Mouse (Mus musculus) heart, embryonic 11.5 days (tissue): Measurements from ENCODE around the gene Cstad. TPM values are rescaled to one million over a fixed set of nuclear protein-coding genes. Genes with fewer than 3 reads are reported as not detected.

ENCODE experiments used
- ATAC-seq: fragments of 200-750 bp; cut with Nextera tagmentation; replicated peaks from 2 replicates; pipeline ENCODE4 v1.8.0; 2017; ENCODE audit warnings: moderate library complexity; ENCODE audit not compliant: insufficient number of reproducible peaks, low FRiP score, low TSS enrichment
- H3K27ac ChIP-seq: fragments of 300-500 bp; sonication (generic); 2 replicates; pipeline ENCODE4 v1.5.1; 2014; ENCODE audit warnings: mild to moderate bottlenecking, low read depth, low read length
- H3K27me3 ChIP-seq: fragments of 300-500 bp; sonication (generic); 2 replicates; pipeline ENCODE4 v1.6.1; 2014; ENCODE audit warnings: mild to moderate bottlenecking, low read length, mixed read lengths; ENCODE audit not compliant: control insufficient read depth, insufficient read depth
- H3K36me3 ChIP-seq: fragments of 300-500 bp; sonication (generic); 2 replicates; pipeline ENCODE4 v1.6.1; 2014; ENCODE audit warnings: mild to moderate bottlenecking, low read length, moderate library complexity, mixed read lengths; ENCODE audit not compliant: control insufficient read depth, insufficient read depth
- H3K4me1 ChIP-seq: fragments of 300-500 bp; sonication (generic); 2 replicates; pipeline ENCODE4 v1.6.1; 2014; ENCODE audit warnings: low read length; ENCODE audit not compliant: control insufficient read depth, insufficient read depth
- H3K4me2 ChIP-seq: fragments of 300-500 bp; sonication (generic); 2 replicates; pipeline ENCODE4 v1.6.1; 2014; ENCODE audit warnings: mild to moderate bottlenecking, moderate library complexity
- H3K4me3 ChIP-seq: fragments of 300-500 bp; sonication (generic); 2 replicates; pipeline ENCODE4 v1.5.1; 2014; ENCODE audit warnings: low read depth, low read length
- H3K9ac ChIP-seq: fragments of 300-500 bp; sonication (generic); 2 replicates; pipeline ENCODE4 v1.6.1; 2014; ENCODE audit warnings: mild to moderate bottlenecking, low read depth, low read length, moderate library complexity
- H3K9me3 ChIP-seq: fragments of 300-500 bp; sonication (generic); replicated peaks from 2 replicates; pipeline ENCODE4 v1.6.1; 2016; ENCODE audit warnings: low read length; ENCODE audit not compliant: control insufficient read depth
- WGBS: fragments of 180-500 bp; shearing (Covaris S2); extraction: QIAGEN DNeasy Blood & Tissue Kit; methylation state at CpG from one replicate; pipeline ENCODE4 v1.1.7; 2014; ENCODE audit not compliant: insufficient replicate concordance; 5-methylcytosine and 5-hydroxymethylcytosine counted together
- polyA plus RNA-seq: library from polyadenylated mRNA; unstranded; fragments of >200 nt; fragmentation: Nextera tagmentation; extraction: Ambion mirVana; gene quantifications from 2 replicates; pipeline ENCODE4 v1.2.1, GENCODE M21; 2014

Gene Cstad
- 1.7 and 2.4 TPM in 2 replicates for polyA plus RNA-seq

DNA sequence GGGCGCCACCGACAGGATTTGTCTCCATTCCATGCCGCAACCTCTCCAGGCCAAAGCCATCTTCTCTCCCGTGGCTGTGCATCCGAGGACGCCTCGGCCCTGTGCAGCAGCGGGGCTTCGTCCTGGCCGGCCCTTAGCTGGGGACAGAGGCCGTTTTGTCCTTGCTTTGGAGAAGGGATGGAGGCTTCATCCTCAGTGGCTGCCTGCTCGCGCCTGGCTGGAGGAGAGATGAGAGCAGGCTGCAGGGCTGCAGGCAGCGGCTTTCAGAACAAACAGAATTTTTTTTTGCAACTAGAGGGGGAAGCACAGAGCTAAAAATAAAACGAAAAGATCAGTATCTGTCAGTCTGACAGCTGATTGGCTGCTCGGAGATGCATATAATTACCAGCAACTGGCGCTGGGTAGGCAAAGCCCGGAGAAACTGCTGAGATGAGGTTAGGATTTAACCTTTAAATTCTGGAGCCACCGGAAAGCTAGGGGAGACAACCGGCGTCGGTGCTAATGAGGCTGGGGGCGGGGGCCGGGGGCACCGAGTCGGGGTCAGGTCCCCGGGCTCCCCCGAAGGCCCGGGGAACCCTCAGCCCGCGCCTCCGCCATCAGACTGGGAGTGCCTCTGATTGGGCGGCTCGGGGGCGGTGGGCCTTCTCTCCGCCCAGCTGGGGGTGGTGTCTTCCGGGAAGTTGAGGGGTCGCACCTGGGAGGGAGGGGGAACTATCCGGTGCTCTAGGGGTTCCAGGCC is at the start of gene Cstad:
Gene Cstad, plus strand, starts transcription at position 400 of the 739 bp plus-strand sequence.
- no peaks in the 10 kb centered on the region for H3K27me3 ChIP-seq
- peak within 1 kb of the TSS; percentile 39 for H3K4me3 ChIP-seq
- peak within 1 kb of the TSS; percentile 81 for H3K9ac ChIP-seq
- no peaks in the 10 kb centered on the region for H3K9me3 ChIP-seq
- peak within 1 kb of the TSS; percentile 96 for H3K27ac ChIP-seq
- under 1% methylated on average over 39 of the region's 39 CpGs for WGBS
- H3K4me1 ChIP-seq: peaks cover 27% of the 10 kb centered on the region
- peak; percentile 41; the same call in 1 of the 2 replicates for ATAC-seq
- no peaks in the 10 kb centered on the region for H3K36me3 ChIP-seq
- H3K4me2 ChIP-seq: peak within 1 kb of the TSS; percentile 78

DNA sequence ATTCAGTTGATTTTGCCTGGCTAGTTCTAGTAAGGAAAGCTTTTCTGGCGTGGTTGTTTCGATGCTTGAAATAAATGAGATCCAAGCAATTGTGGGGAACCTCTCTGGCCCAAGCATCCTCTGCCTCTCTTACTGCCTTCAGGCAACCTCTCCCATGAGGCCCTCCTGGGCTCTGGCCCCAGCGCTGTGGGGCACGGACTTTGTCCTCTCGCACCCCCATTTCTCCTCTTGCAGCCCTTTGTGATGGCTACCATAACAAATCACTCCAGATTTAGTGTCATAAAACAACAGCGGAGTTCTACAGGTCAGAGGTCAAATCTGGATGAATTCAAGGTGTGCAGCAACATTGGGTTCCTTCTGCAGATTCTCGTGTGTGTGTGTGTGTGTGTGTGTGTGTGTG is 49.1 kb upstream of the Cstad start:
- H3K9ac ChIP-seq: no peak overlapping the region
- no peak overlapping the region for H3K27ac ChIP-seq
- ATAC-seq: no peak
- no peaks in the 10 kb centered on the region; the same call in 1 of the 2 replicates for H3K9me3 ChIP-seq
- 77% methylated on average over 7 of the region's 7 CpGs for WGBS
- no peaks in the 10 kb centered on the region for H3K27me3 ChIP-seq
- peaks cover 17% of the 10 kb centered on the region for H3K4me1 ChIP-seq
- H3K4me2 ChIP-seq: peak overlapping the region; percentile 55
- no peak overlapping the region for H3K4me3 ChIP-seq
- H3K36me3 ChIP-seq: no peaks in the 10 kb centered on the region

DNA sequence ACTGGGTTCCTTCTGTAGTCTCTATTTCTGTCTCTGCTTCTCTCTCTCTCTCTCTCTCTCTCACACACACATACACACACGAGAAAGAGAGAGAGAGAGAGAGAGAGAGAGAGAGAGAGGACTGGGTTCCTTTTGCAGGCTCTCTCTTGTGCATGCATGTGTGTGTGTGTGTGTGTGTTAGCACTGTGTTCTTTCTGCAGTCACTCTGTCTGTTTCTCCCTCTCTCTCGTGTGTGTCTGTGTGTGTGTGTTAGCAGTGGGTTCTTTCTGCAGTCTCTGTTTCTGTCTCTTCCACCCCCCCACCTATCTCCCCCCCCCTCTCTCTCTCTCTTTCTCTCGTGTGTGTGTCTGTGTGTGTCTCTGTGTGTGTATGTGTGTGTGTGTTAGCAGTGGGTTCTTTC is 48.6 kb upstream of the Cstad start:
- Histone ChIP-seq H3K9ac (no peak overlapping the region), H3K9me3 (no peaks in the 10 kb centered on the region; the same call in 1 of the 2 replicates), H3K4me2 (no peak overlapping the region), H3K36me3 (no peaks in the 10 kb centered on the region), H3K4me3 (no peak overlapping the region), H3K4me1 (peaks cover 14% of the 10 kb centered on the region), H3K27ac (no peak overlapping the region), H3K27me3 (no peaks in the 10 kb centered on the region)
- no peak for ATAC-seq
- WGBS: 51% methylated on average over 2 of the region's 3 CpGs

DNA sequence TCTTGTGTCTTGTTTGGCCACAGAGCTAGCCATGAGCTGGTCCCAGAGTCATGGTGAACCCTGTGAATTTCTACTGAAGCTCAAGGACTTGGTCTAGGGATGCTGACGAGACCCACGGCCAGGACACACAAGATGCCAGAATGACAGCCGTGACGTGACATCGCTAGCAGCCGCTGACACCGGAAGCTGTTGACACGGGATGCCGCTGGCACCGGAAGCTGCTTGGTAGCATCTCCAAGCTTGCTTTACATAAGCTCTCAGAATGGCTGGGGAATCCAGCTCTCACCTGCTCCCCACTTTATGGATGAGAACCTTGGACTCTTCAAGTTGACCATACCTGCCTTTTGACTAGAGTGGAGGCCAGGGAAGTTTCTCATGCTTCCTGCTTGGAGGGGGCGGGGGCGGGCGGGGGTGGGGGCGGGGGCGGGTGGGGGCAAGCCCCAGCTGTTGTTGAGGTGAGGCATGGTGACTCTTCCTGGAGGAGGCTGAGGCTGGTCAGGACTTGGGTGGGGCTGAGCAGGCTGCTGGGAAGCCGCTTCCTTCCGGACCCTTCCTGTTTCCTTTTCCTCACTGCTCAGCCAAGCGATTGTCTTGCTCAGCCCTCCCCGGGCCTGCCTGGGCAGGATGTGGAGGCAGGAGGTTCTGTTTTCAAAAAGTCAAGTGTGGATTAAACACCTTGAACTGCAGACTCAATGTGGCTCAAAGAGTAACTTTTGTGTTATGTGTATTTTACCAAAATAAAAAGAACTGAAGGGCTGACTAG is 47.2 kb upstream of the Cstad start:
- Histone ChIP-seq H3K27ac (peak overlapping the region; percentile 46), H3K9ac (no peak overlapping the region), H3K9me3 (no peaks in the 10 kb centered on the region; the same call in 1 of the 2 replicates), H3K27me3 (no peaks in the 10 kb centered on the region), H3K4me2 (no peak overlapping the region), H3K4me3 (no peak overlapping the region), H3K36me3 (no peaks in the 10 kb centered on the region), H3K4me1 (peaks cover 7% of the 10 kb centered on the region; the same call in 1 of the 2 replicates)
- ATAC-seq: 0 out of 2 replicates have a peak, but pooled peaks have one; percentile 55
- 64% methylated on average over 19 of the region's 19 CpGs for WGBS

DNA sequence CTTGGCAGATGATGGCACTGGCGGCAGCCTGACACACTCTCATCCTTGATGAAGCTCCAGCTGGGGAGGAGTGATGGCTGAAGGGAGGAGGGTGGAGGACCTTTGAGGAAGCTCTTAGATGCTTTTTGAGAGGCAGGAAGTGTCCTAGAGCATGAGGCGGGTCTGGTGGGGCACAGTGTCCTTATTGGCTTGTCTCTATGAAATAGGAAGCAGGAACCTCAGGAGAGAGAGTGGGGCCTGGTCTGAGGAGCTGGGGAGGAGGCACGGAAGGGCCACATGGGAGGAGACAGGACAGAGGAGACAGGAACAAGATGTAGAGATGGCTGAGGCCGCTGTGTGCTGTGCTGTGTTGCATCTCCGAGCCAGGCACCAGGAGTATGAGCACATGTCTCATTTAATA is 43.3 kb upstream of the Cstad start:
- H3K9me3 ChIP-seq: no peaks in the 10 kb centered on the region; the same call in 1 of the 2 replicates
- no peak for ATAC-seq
- H3K4me3 ChIP-seq: no peak overlapping the region
- H3K36me3 ChIP-seq: no peaks in the 10 kb centered on the region
- 0 out of 2 replicates have a peak overlapping the region, but pooled peaks have one; percentile 34 for H3K9ac ChIP-seq
- WGBS: 69% methylated on average over 5 of the region's 5 CpGs
- H3K27ac ChIP-seq: no peak overlapping the region
- no peaks in the 10 kb centered on the region for H3K4me1 ChIP-seq
- no peaks in the 10 kb centered on the region; the same call in 1 of the 2 replicates for H3K27me3 ChIP-seq
- H3K4me2 ChIP-seq: no peak overlapping the region

DNA sequence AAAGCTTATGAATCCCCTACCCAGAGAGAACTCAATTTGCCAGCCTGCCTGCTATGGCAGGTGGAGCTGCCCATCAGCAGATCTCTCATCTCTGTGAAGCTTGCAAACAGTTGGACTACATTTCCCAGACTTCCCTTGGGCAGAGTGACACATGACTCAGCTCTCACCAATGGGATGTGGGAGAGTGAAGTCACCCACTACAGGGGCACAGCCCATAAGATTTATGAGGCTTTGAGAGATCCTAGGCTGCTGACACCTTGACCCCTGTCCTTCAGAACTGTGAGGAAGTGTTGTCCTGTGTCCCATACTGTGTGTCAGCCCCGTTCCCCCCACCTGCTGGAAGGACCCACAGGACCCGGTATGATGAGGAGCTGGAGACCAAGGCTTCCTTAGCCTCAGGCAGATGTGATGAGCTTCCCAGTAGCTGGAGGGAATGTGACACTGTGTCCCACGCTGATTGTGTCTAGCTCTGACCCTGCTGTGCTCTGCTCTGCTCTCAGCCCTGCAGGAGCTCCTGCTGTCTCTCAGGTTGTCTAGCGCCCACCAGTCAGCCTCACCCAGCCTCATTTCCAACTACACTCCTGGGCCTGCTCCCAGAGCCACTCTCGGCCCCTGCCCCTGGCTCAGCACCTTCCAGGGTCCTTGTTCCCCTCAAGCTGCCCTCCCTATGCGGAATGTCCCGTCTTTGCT is 40.8 kb upstream of the Cstad start:
- 0 out of 2 replicates have a peak, but pooled peaks have one; percentile 47 for ATAC-seq
- H3K4me2 ChIP-seq: peak overlapping the region; percentile 52
- no peaks in the 10 kb centered on the region; the same call in 1 of the 2 replicates for H3K9me3 ChIP-seq

DNA sequence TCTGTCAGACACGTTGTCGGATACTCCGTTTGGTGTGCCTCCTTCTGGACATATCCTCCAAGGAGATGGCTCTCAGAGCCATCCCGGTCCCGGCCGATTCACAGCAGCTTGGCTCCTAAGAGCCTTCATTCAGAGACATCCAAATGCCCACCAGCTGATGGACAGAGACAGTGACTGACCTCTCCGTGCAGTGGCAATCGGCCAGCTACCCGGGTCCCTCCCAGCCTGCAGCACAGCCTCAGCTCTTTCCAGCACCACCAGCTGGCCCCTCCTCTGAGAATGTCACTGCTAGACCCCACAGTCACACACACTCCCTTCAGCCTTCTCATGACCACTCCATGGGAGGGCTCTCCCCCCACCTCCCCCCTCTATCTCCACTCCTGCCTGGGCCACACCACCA is 39.6 kb upstream of the Cstad start:
- Histone ChIP-seq H3K27me3 (no peaks in the 10 kb centered on the region; the same call in 1 of the 2 replicates), H3K4me2 (no peak overlapping the region), H3K27ac (no peak overlapping the region), H3K9ac (no peak overlapping the region), H3K4me1 (no peaks in the 10 kb centered on the region), H3K36me3 (no peaks in the 10 kb centered on the region), H3K9me3 (no peaks in the 10 kb centered on the region), H3K4me3 (no peak overlapping the region)
- 59% methylated on average over 9 of the region's 9 CpGs for WGBS
- ATAC-seq: no peak

More for the DNA sequence above, 40.8 kb upstream of the Cstad start:
- no peaks in the 10 kb centered on the region for H3K36me3 ChIP-seq
- no peaks in the 10 kb centered on the region for H3K4me1 ChIP-seq
- no peak overlapping the region for H3K4me3 ChIP-seq
- WGBS: 49% methylated on average over 7 of the region's 7 CpGs
- H3K9ac ChIP-seq: no peak overlapping the region
- H3K27me3 ChIP-seq: no peaks in the 10 kb centered on the region; the same call in 1 of the 2 replicates
- H3K27ac ChIP-seq: no peak overlapping the region

DNA sequence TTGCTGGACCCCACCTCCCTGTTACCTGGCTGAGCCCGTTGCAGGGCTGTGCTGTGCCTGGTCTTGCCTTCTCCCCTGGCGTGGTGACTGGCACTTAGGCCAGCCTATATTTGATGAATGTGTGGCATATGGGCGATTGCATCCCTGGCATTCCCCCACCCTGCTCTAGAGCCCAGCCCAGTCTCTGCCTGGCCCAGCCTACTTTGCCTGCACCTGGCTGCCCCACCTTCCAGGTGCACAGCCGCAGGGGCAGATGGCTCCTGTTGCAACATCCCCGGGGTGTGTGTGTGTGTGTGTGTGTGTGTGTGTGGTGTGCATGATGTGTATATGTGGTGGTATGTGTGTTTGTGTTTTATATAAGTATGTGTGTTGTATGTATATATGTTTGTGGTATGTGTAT is 38.3 kb upstream of the Cstad start:
- Histone ChIP-seq H3K9me3 (no peaks in the 10 kb centered on the region), H3K4me1 (no peaks in the 10 kb centered on the region), H3K27me3 (no peaks in the 10 kb centered on the region; the same call in 1 of the 2 replicates), H3K4me2 (no peak overlapping the region), H3K36me3 (no peaks in the 10 kb centered on the region), H3K9ac (no peak overlapping the region), H3K4me3 (no peak overlapping the region), H3K27ac (no peak overlapping the region)
- 72% methylated on average over 5 of the region's 5 CpGs for WGBS
- no peak for ATAC-seq
